Mouse (Mus musculus) bone marrow, adult 2 months (tissue): ENCODE results near the gene Fto.

Source experiments
- CTCF ChIP-seq: fragments of 200-500 bp; IDR thresholded peaks from 2 replicates; pipeline ENCODE4 v1.5.1; 2011; ENCODE audit warnings: low read length, control low read depth; ENCODE audit not compliant: control insufficient read depth, insufficient read depth
- POLR2A ChIP-seq: fragments of 200-500 bp; IDR thresholded peaks from 2 replicates; pipeline ENCODE4 v1.6.1; 2011; ENCODE audit warnings: low read depth, mild to moderate bottlenecking, control low read depth, low read length, borderline replicate concordance; ENCODE audit not compliant: control insufficient read depth

DNA sequence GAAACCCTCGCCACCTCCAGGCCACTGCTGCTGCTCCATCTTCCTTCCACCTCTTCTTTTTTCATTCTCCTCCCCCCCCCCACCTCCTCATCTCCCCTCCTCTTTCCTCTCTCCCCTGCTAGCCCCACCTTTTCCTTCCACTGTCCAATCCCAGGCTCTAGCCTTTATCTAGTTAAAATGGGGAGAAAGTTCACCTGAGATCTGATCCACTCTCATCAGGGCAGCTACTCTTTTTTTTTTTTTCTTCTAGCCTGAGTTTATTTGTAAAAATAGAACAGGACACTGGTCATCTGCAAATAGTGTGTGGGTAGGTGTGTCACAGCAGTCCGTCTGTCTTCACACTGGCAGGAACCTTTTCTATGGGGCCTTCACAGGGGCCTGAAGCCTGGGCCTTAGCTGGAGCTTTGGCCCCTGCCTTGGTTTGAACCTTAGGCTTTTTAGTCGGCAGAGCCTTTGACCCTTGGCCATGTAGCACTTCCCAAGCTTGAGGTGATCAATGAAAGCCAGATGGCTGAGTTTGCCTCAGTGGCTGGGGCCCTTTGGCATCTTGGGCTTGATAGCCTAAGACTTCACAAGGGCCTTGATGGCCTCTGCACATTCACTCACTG, 117.1 kb downstream of the Fto start:
- TF ChIP-seq POLR2A, result no peak
- no peak for TF ChIP-seq CTCF
